Mouse (Mus musculus) MEL (cell line): ENCODE measurements at regions not wholly inside any gene's neighbourhood (a gene's known extent, or its start where the extent isn't known, plus 50 kb on each side); places are given as distances from the start of the nearest gene placed in this dataset.

Source experiments
- DNase-seq: peaks from one replicate; pipeline ENCODE4 v3.0.0; 2011; ENCODE audit warnings: low read depth, low spot score
- H3K27ac ChIP-seq: 2 replicates; pipeline ENCODE4 v1.5.1; 2012; ENCODE audit warnings: low read depth, mild to moderate bottlenecking, control low read depth, low read length, moderate library complexity; ENCODE audit not compliant: control insufficient read depth
- H3K27me3 ChIP-seq, 2 experiments: fragments of 150-350 bp in 1 of 2; sonication (generic) in 1 of 2; 2 replicates each; pipeline ENCODE4 v1.6.1; 2012; ENCODE audit warnings: low read length in 2 of 2, mild to moderate bottlenecking in 2 of 2, improper control_type of control experiment in 1 of 2, moderate library complexity in 1 of 2; ENCODE audit not compliant: insufficient read depth in 2 of 2, control insufficient read depth in 1 of 2
- H3K36me3 ChIP-seq, 2 experiments: 2 replicates each; pipeline ENCODE4 v1.6.1; 2012 to 2014; ENCODE audit warnings: low read length in 2 of 2, improper control_type of control experiment in 1 of 2, inconsistent platforms in 1 of 2, mild to moderate bottlenecking in 1 of 2; ENCODE audit not compliant: insufficient read depth in 2 of 2, control insufficient read depth in 1 of 2
- H3K4me1 ChIP-seq, 2 experiments: fragments of 150-350 bp in 1 of 2; sonication (generic) in 1 of 2; 2 replicates each; pipeline ENCODE4 v1.6.1; 2012; ENCODE audit warnings: low read length in 2 of 2, improper control_type of control experiment in 1 of 2, mild to moderate bottlenecking in 1 of 2; ENCODE audit not compliant: insufficient read depth in 2 of 2, control insufficient read depth in 1 of 2
- H3K4me3 ChIP-seq, 2 experiments: fragments of 150-350 bp in 1 of 2; sonication (generic) in 1 of 2; 2 replicates each; pipeline ENCODE4 v1.5.1; 2012; ENCODE audit warnings: low read depth in 2 of 2, low read length in 2 of 2, mild to moderate bottlenecking in 2 of 2, moderate library complexity in 2 of 2, control low read depth in 1 of 2, improper control_type of control experiment in 1 of 2; ENCODE audit not compliant: control insufficient read depth in 1 of 2, insufficient read depth in 1 of 2
- H3K79me2 ChIP-seq: 2 replicates; pipeline ENCODE4 v1.6.1; 2012; ENCODE audit warnings: mild to moderate bottlenecking, low read length, moderate library complexity; ENCODE audit not compliant: control insufficient read depth, poor library complexity, insufficient read depth
- H3K9ac ChIP-seq: 2 replicates; pipeline ENCODE4 v1.6.1; 2012; ENCODE audit warnings: low read depth, mild to moderate bottlenecking, control low read depth, low read length, moderate library complexity; ENCODE audit not compliant: control insufficient read depth, poor library complexity, severe bottlenecking
- H3K9me3 ChIP-seq: fragments of 150-350 bp; sonication (generic); replicated peaks from 2 replicates; pipeline ENCODE4 v1.6.1; 2012; ENCODE audit warnings: mild to moderate bottlenecking, low read length, improper control_type of control experiment, moderate library complexity; ENCODE audit not compliant: insufficient read depth
- BHLHE40 ChIP-seq: IDR thresholded peaks from 2 replicates; pipeline ENCODE4 v1.6.1; 2012; ENCODE audit warnings: low read depth, mild to moderate bottlenecking, inconsistent platforms, low read length, improper control_type of control experiment, borderline replicate concordance
- CHD2 ChIP-seq: IDR thresholded peaks from 2 replicates; pipeline ENCODE4 v1.6.1; 2011; ENCODE audit warnings: low read length, improper control_type of control experiment
- E2F4 ChIP-seq: IDR thresholded peaks from 2 replicates; pipeline ENCODE4 v1.6.1; 2011; ENCODE audit warnings: low read depth, low read length, improper control_type of control experiment, borderline replicate concordance
- JUND ChIP-seq: IDR thresholded peaks from 2 replicates; pipeline ENCODE4 v1.6.1; 2011; ENCODE audit warnings: low read depth, mild to moderate bottlenecking, improper control_type of control experiment, low read length
- KAT2A ChIP-seq: conservative IDR thresholded peaks from 2 replicates; pipeline ENCODE4 v1.6.1; 2012; ENCODE audit warnings: low read depth, low read length, improper control_type of control experiment, inconsistent platforms
- MAZ ChIP-seq: IDR thresholded peaks from 2 replicates; pipeline ENCODE4 v1.6.1; 2012; ENCODE audit warnings: low read depth, mild to moderate bottlenecking, inconsistent platforms, low read length, improper control_type of control experiment
- MEF2A ChIP-seq: IDR thresholded peaks from 2 replicates; pipeline ENCODE4 v1.6.1; 2014; ENCODE audit warnings: low read depth, mild to moderate bottlenecking, inconsistent platforms, low read length, improper control_type of control experiment; ENCODE audit not compliant: poor library complexity, insufficient replicate concordance, severe bottlenecking; ENCODE audit errors: extremely low read depth
- MXI1 ChIP-seq: IDR thresholded peaks from 2 replicates; pipeline ENCODE4 v1.6.1; 2011; ENCODE audit warnings: mild to moderate bottlenecking, low read depth, low read length, improper control_type of control experiment
- MYC ChIP-seq: IDR thresholded peaks from 2 replicates; pipeline ENCODE4 v1.6.1; 2011; ENCODE audit warnings: low read depth, mild to moderate bottlenecking, low read length, improper control_type of control experiment, moderate library complexity
- POLR2A ChIP-seq, 2 experiments: IDR thresholded peaks; 2 replicates each; pipeline ENCODE4 v1.6.1; 2011 to 2012; ENCODE audit warnings: low read length in 2 of 2, mild to moderate bottlenecking in 2 of 2, control low read depth in 1 of 2, improper control_type of control experiment in 1 of 2, low read depth in 1 of 2, moderate library complexity in 1 of 2; ENCODE audit not compliant: control insufficient read depth in 1 of 2, insufficient read depth in 1 of 2, poor library complexity in 1 of 2
- POLR2AphosphoS5 ChIP-seq: IDR thresholded peaks from 2 replicates; pipeline ENCODE4 v1.6.1; 2012; ENCODE audit warnings: low read depth, borderline replicate concordance, mild to moderate bottlenecking, inconsistent platforms, low read length, moderate library complexity, mixed read lengths
- RAD21 ChIP-seq: IDR thresholded peaks from 2 replicates; pipeline ENCODE4 v1.6.1; 2011; ENCODE audit warnings: mild to moderate bottlenecking, low read depth, low read length, improper control_type of control experiment
- RCOR1 ChIP-seq: IDR thresholded peaks from 2 replicates; pipeline ENCODE4 v1.6.1; 2012; ENCODE audit warnings: low read depth, mild to moderate bottlenecking, inconsistent platforms, low read length, improper control_type of control experiment
- TBP ChIP-seq: IDR thresholded peaks from 2 replicates; pipeline ENCODE4 v1.8.0; 2011; ENCODE audit warnings: low read depth, low read length, improper control_type of control experiment
- UBTF ChIP-seq: IDR thresholded peaks from 2 replicates; pipeline ENCODE4 v1.6.1; 2012; ENCODE audit warnings: low read depth, mild to moderate bottlenecking, inconsistent platforms, low read length, improper control_type of control experiment, moderate library complexity, borderline replicate concordance; ENCODE audit not compliant: insufficient read depth
- USF1 ChIP-seq: IDR thresholded peaks from 2 replicates; pipeline ENCODE4 v1.6.1; 2014; ENCODE audit warnings: low read depth, mild to moderate bottlenecking, inconsistent platforms, low read length, improper control_type of control experiment, moderate library complexity

- DNase-seq: no peak
- Histone ChIP-seq H3K4me1 (no peaks in the 10 kb centered on the region), H3K27me3 (no peaks in the 10 kb centered on the region; a peak in 1 of 4 replicates), H3K4me3 (no peak overlapping the region), H3K9me3 (no peaks in the 10 kb centered on the region), H3K27ac (no peak overlapping the region), H3K79me2 (no peaks in the 10 kb centered on the region), H3K9ac (no peak overlapping the region), H3K36me3 (no peaks in the 10 kb centered on the region)
- TF ChIP-seq POLR2AphosphoS5: no peak
- TF ChIP-seq MAZ: no peak
- TF ChIP-seq MXI1: no peak
- TF ChIP-seq MEF2A: no peak
- no peak for TF ChIP-seq KAT2A
- TF ChIP-seq E2F4: no peak
- TF ChIP-seq USF1: no peak
- TF ChIP-seq MYC: no peak
- TF ChIP-seq POLR2A (IDR thresholded peaks at IDR 0.05; ENCODE audit: control insufficient read depth in 1 of 2, insufficient read depth in 1 of 2, low read depth in 1 of 2, low read length in 2 of 2, poor library complexity in 1 of 2): no peak
- TF ChIP-seq JUND: no peak
- TF ChIP-seq RAD21: no peak
These were observed 56.7 kb upstream of the Hmcn1 start for GRCm38 (mm10) chr1:151049726-151050506.

GRCm38 (mm10) chr1:151050507-151050816, 57.2 kb upstream of the Hmcn1 start:
- TF ChIP-seq TBP (no peak), RCOR1 (no peak)
- H3K4me1 ChIP-seq: no peaks in the 10 kb centered on the region
- no peaks in the 10 kb centered on the region; a peak in 1 of 4 replicates for H3K27me3 ChIP-seq

DNA sequence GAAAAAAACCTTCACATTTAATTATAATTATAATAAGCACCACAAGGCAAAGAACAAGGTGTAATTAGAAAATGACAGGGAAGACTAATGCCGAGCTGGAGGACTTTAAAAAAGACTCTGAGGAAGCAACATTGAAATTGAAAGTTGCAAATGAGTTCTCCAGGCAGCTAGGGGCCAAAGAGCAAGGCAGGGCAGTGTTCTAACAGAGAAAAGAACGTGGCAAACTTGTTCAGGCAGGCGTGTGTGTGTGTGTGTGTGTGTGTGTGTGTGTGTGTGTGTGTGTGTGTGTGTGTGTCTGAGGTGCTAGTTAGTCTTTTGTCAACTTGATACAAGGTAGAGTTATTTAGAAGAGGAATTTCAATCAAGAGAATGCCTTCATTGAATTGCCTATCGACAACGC, 60.0 kb upstream of the Hmcn1 start:
- Histone ChIP-seq H3K27ac (no peak overlapping the region), H3K9me3 (no peaks in the 10 kb centered on the region), H3K36me3 (no peaks in the 10 kb centered on the region), H3K4me3 (no peak overlapping the region), H3K4me1 (no peaks in the 10 kb centered on the region), H3K9ac (no peak overlapping the region), H3K79me2 (no peaks in the 10 kb centered on the region), H3K27me3 (peaks cover 0 to 1% of the 10 kb centered on the region in 2 experiments; a peak in 2 of 4 replicates)
- no peak for DNase-seq
- TF ChIP-seq BHLHE40 (no peak), CHD2 (no peak), JUND (no peak), UBTF (no peak)

More at GRCm38 (mm10) chr1:151050507-151050816, 57.2 kb upstream of the Hmcn1 start:
- H3K79me2 ChIP-seq: no peaks in the 10 kb centered on the region
- no peak for DNase-seq
- no peak overlapping the region for H3K4me3 ChIP-seq
- no peaks in the 10 kb centered on the region for H3K9me3 ChIP-seq
- H3K9ac ChIP-seq: no peak overlapping the region
- no peak overlapping the region for H3K27ac ChIP-seq
- H3K36me3 ChIP-seq: no peaks in the 10 kb centered on the region
